Mouse (Mus musculus): ENCODE measurements at regions not wholly inside any gene's neighbourhood (a gene's known extent, or its start where the extent isn't known, plus 50 kb on each side); places are given as distances from the start of the nearest gene placed in this dataset.

GRCm38 (mm10) chr10:101117158-101117557 is 526.9 kb downstream of the 1700017N19Rik start:
- DNase-seq (no peak), ATAC-seq (no peak)
- H3K4me1 ChIP-seq (ENCODE audit: insufficient read depth) = no peaks in the 10 kb centered on the region
- H3K9ac ChIP-seq = no peak overlapping the region
- H3K4me3 ChIP-seq (ENCODE audit: low read depth, low read length) = no peak overlapping the region
- no peaks in the 10 kb centered on the region for H3K9me3 ChIP-seq (ENCODE audit: low read length)
- H3K27ac ChIP-seq (ENCODE audit: low read depth, low read length) = no peak overlapping the region
- no peaks in the 10 kb centered on the region for H3K36me3 ChIP-seq (ENCODE audit: insufficient read depth)
- H3K4me2 ChIP-seq (ENCODE audit: low read depth) = no peak overlapping the region
- TF ChIP-seq CTCF (IDR thresholded peaks at IDR 0.05; ENCODE audit: low read depth) = no peak
- H3K27me3 ChIP-seq (ENCODE audit: insufficient read depth, low read length) = no peaks in the 10 kb centered on the region

GRCm38 (mm10) chr10:101120209-101120608 is 529.9 kb downstream of the 1700017N19Rik start:
- Histone ChIP-seq H3K9me3 (ENCODE audit: low read length) (no peaks in the 10 kb centered on the region), H3K36me3 (ENCODE audit: insufficient read depth) (no peaks in the 10 kb centered on the region), H3K27ac (ENCODE audit: low read depth, low read length) (no peak overlapping the region), H3K4me3 (ENCODE audit: low read depth, low read length) (no peak overlapping the region), H3K4me1 (ENCODE audit: insufficient read depth) (no peaks in the 10 kb centered on the region), H3K9ac (no peak overlapping the region), H3K4me2 (ENCODE audit: low read depth) (no peak overlapping the region), H3K27me3 (ENCODE audit: insufficient read depth, low read length) (no peaks in the 10 kb centered on the region)
- DNase-seq (no peak), ATAC-seq (no peak)
- no peak for TF ChIP-seq CTCF (IDR thresholded peaks at IDR 0.05; ENCODE audit: low read depth)

- Histone ChIP-seq H3K36me3 (ENCODE audit: insufficient read depth) (no peaks in the 10 kb centered on the region), H3K4me3 (ENCODE audit: low read depth, low read length) (no peak overlapping the region), H3K27ac (ENCODE audit: low read depth, low read length) (no peak overlapping the region), H3K4me2 (ENCODE audit: low read depth) (no peak overlapping the region), H3K4me1 (ENCODE audit: insufficient read depth) (no peaks in the 10 kb centered on the region), H3K9me3 (ENCODE audit: low read length) (no peaks in the 10 kb centered on the region), H3K27me3 (ENCODE audit: insufficient read depth, low read length) (no peaks in the 10 kb centered on the region), H3K9ac (no peak overlapping the region)
- no peak for ATAC-seq
- TF ChIP-seq CTCF (IDR thresholded peaks at IDR 0.05; ENCODE audit: low read depth) = no peak
- WGBS = 89% methylated on average over 1 of the region's 1 CpGs
- DNase-seq = no peak
Measured at GRCm38 (mm10) chr10:101167085-101167484, 514.2 kb upstream of the Mgat4c start.

- Histone ChIP-seq H3K4me2 (ENCODE audit: low read depth) (no peak overlapping the region), H3K4me1 (ENCODE audit: insufficient read depth) (no peaks in the 10 kb centered on the region), H3K4me3 (ENCODE audit: low read depth, low read length) (no peak overlapping the region), H3K36me3 (ENCODE audit: insufficient read depth) (no peaks in the 10 kb centered on the region), H3K9me3 (ENCODE audit: low read length) (no peaks in the 10 kb centered on the region), H3K9ac (no peak overlapping the region), H3K27ac (ENCODE audit: low read depth, low read length) (no peak overlapping the region), H3K27me3 (ENCODE audit: insufficient read depth, low read length) (no peaks in the 10 kb centered on the region)
- 56% methylated on average over 6 of the region's 6 CpGs for WGBS
- no peak for TF ChIP-seq CTCF (IDR thresholded peaks at IDR 0.05; ENCODE audit: low read depth)
- DNase-seq = no peak
- ATAC-seq = no peak
Measured at GRCm38 (mm10) chr10:101171826-101172225, 509.5 kb upstream of the Mgat4c start.

- Histone ChIP-seq H3K4me2 (ENCODE audit: low read depth) (no peak overlapping the region), H3K36me3 (ENCODE audit: insufficient read depth) (no peaks in the 10 kb centered on the region), H3K27me3 (ENCODE audit: insufficient read depth, low read length) (no peaks in the 10 kb centered on the region), H3K9me3 (ENCODE audit: low read length) (no peaks in the 10 kb centered on the region), H3K4me1 (ENCODE audit: insufficient read depth) (no peaks in the 10 kb centered on the region), H3K9ac (no peak overlapping the region), H3K4me3 (ENCODE audit: low read depth, low read length) (no peak overlapping the region), H3K27ac (ENCODE audit: low read depth, low read length) (no peak overlapping the region)
- DNase-seq (peak; percentile 29), ATAC-seq (no peak)
- TF ChIP-seq CTCF (IDR thresholded peaks at IDR 0.05; ENCODE audit: low read depth) = no peak
- WGBS = 51% methylated on average over 1 of the region's 1 CpGs
Measured at GRCm38 (mm10) chr10:101189233-101189632, 492.1 kb upstream of the Mgat4c start.

All from forebrain, postnatal 0 days (tissue).